Comparison of ENCODE assay signal across 8 mouse cellular contexts in genomic region chr2:37704141-37704760, GRCm38 (mm10). TPM values are rescaled to one million over a fixed set of nuclear protein-coding genes. Genes with fewer than 3 reads are reported as not detected.
A peak's percentile ranks its signal among the peaks of the same experiment; 100 is the strongest.
DNase-seq lines count a peak whose midpoint lies in the region; ATAC-seq lines count a peak whose summit lies in the region.

No protein-coding gene starts in this region.

- H3K9ac ChIP-seq in hindbrain, embryonic 16.5 days (ENCODE audit: low read depth, low read length), result peak overlapping the region; percentile 91

- 19% methylated on average over 4 of the region's 4 CpGs for WGBS in embryonic facial prominence, embryonic 10.5 days
- WGBS in hindbrain, embryonic 16.5 days, result 8% methylated on average over 4 of the region's 4 CpGs
- 44% methylated on average over 4 of the region's 4 CpGs for WGBS in macrophage (ENCODE audit: missing documents)

- H3K9me3 ChIP-seq in embryonic facial prominence, embryonic 10.5 days, result no peaks in the 10 kb centered on the region
- no peaks in the 10 kb centered on the region for H3K9me3 ChIP-seq in hindbrain, embryonic 16.5 days (ENCODE audit: control insufficient read depth, low read length)

- peaks cover 22% of the 10 kb centered on the region for H3K4me1 ChIP-seq in embryonic facial prominence, embryonic 10.5 days
- H3K4me1 ChIP-seq in hindbrain, embryonic 16.5 days (ENCODE audit: control insufficient read depth, insufficient read depth, low read depth, low read length), result peaks cover 21% of the 10 kb centered on the region

- H3K4me3 ChIP-seq in embryonic facial prominence, embryonic 10.5 days, result peak overlapping the region; percentile 98
- peak overlapping the region; percentile 99 for H3K4me3 ChIP-seq in hindbrain, embryonic 16.5 days (ENCODE audit: low read length)
- H3K4me3 ChIP-seq in macrophage (ENCODE audit: inconsistent target), result peak overlapping the region; percentile 45; the same call in 1 of the 2 replicates

- H3K27me3 ChIP-seq in embryonic facial prominence, embryonic 10.5 days (replicated peaks; ENCODE audit: low read depth, poor library complexity, severe bottlenecking), result peaks cover 18% of the 10 kb centered on the region
- H3K27me3 ChIP-seq in hindbrain, embryonic 16.5 days (replicated peaks; ENCODE audit: control insufficient read depth, insufficient read depth, low read length), result no peaks in the 10 kb centered on the region

- peak overlapping the region; percentile 68 for H3K4me2 ChIP-seq in hindbrain, embryonic 16.5 days (ENCODE audit: low read length)

- no peaks in the 10 kb centered on the region for H3K79me2 ChIP-seq in macrophage (ENCODE audit: inconsistent target)

- ATAC-seq in hindbrain, embryonic 16.5 days, result no peak

- peak; percentile 4 for DNase-seq in ovary, postnatal 14 days (ENCODE audit: low spot score)
- DNase-seq in ovary, adult 18-20 months (ENCODE audit: low spot score), result no peak
- DNase-seq in embryonic facial prominence, embryonic 10.5 days (ENCODE audit: low spot score), result no peak
- no peak for DNase-seq in urinary bladder, adult 18-20 months (ENCODE audit: low spot score in 2 of 2)
- DNase-seq in spleen, adult 12 weeks (ENCODE audit: low spot score), result no peak
- DNase-seq in thymus, postnatal 10 days (ENCODE audit: low spot score in 2 of 2), result no peak

- H3K27ac ChIP-seq in embryonic facial prominence, embryonic 10.5 days (replicated peaks), result peak overlapping the region; percentile 94; the same call in 1 of the 2 replicates
- peak overlapping the region; percentile 98 for H3K27ac ChIP-seq in hindbrain, embryonic 16.5 days (ENCODE audit: low read depth, low read length)
- no peak overlapping the region for H3K27ac ChIP-seq in macrophage

- H3K36me3 ChIP-seq in embryonic facial prominence, embryonic 10.5 days (replicated peaks), result no peaks in the 10 kb centered on the region
- H3K36me3 ChIP-seq in hindbrain, embryonic 16.5 days (ENCODE audit: control insufficient read depth, insufficient read depth, low read length), result no peaks in the 10 kb centered on the region
- H3K36me3 ChIP-seq in macrophage (ENCODE audit: inconsistent target), result no peaks in the 10 kb centered on the region

RNA-seq across cellular contexts. Expression of gene Strbp, which starts 0.6 kb away (rescaled TPM):
- 49.2 and 50.4 TPM in 2 replicates for polyA plus RNA-seq in embryonic facial prominence, embryonic 10.5 days (2016; fragmentation: Nextera tagmentation; extraction: Ambion mirVana)
- 94.9 and 96.0 TPM in 2 replicates for polyA plus RNA-seq in hindbrain, embryonic 16.5 days (2015; fragmentation: Nextera tagmentation; extraction: Ambion mirVana)
- 1 to 10 TPM in 20 of 26 experiments, under 1 TPM in 6; 0.15 to 3.8 (median 1.5) TPM for total RNA-seq in macrophage (2018; cell fraction: chromatin; rRNA removed)
- total RNA-seq in macrophage (2018; cell fraction: cytosol; rRNA removed), result 1 to 10 TPM in 19 of 26 experiments, under 1 TPM in 7; 0.74 to 2.4 (median 1.4) TPM
- 1 to 10 TPM in 14 of 26 experiments, under 1 TPM in 12; 0.23 to 4.1 (median 1.1) TPM for total RNA-seq in macrophage (2018; cell fraction: nucleus; rRNA removed)
- 1.4 to 3.2 TPM (median 2.0 TPM) in 3 replicates for polyA plus RNA-seq in macrophage (2018)

Comparison
In these comparisons a context has a peak if more than half of its experiments do, and no peak if none do; other contexts are left out.
1. H3K4me3 ChIP-seq: peak in every context shown above with its lines; median percentile 99 in hindbrain, embryonic 16.5 days; 98 in embryonic facial prominence, embryonic 10.5 days; 45 in macrophage.
2. RNA of gene Strbp, which starts 0.6 kb away (polyA plus RNA-seq): 94.9 to 96.0 TPM in hindbrain, embryonic 16.5 days and 49.2 to 50.4 TPM in embryonic facial prominence, embryonic 10.5 days; 1.4 to 3.2 TPM in macrophage; every median in the first group is over 10 times any median in the second.